Comparison of ENCODE assay signal across 8 mouse cellular contexts in genomic region chr3:96328730-96329387, GRCm38 (mm10). TPM values are rescaled to one million over a fixed set of nuclear protein-coding genes. Genes with fewer than 3 reads are reported as not detected.
DNase-seq lines count a peak whose midpoint lies in the region; ATAC-seq and TF ChIP-seq lines count a peak whose summit lies in the region.

No protein-coding gene starts in this region.

- no peaks in the 10 kb centered on the region for H3K36me3 ChIP-seq in heart, embryonic 12.5 days
- no peaks in the 10 kb centered on the region for H3K36me3 ChIP-seq in testis, adult 2 months (ENCODE audit: control insufficient read depth, insufficient read depth, low read length)
- H3K36me3 ChIP-seq in limb, embryonic 11.5 days (ENCODE audit: control insufficient read depth, insufficient read depth, low read length) = no peaks in the 10 kb centered on the region

- DNase-seq in heart, adult 18-20 months = no peak
- no peak for DNase-seq in testis, postnatal 10 days (ENCODE audit: low spot score)
- DNase-seq in limb, embryonic 11.5 days (ENCODE audit: low spot score) = peak; percentile 62
- DNase-seq in right cerebral cortex, adult 2 months (ENCODE audit: low spot score in 2 of 2) = no peak
- no peak for DNase-seq in ovary, postnatal 36 days (ENCODE audit: low spot score)
- no peak for DNase-seq in kidney, postnatal 14 days

- H3K4me3 ChIP-seq in heart, embryonic 12.5 days = peak overlapping the region; percentile 51; the same call in 1 of the 2 replicates
- H3K4me3 ChIP-seq in testis, adult 2 months (ENCODE audit: control insufficient read depth, low read depth, low read length) = no peak overlapping the region; the same call in none of the 2 replicates
- H3K4me3 ChIP-seq in limb, embryonic 11.5 days (ENCODE audit: low read depth, low read length) = peak overlapping the region; percentile 3; the same call in 1 of the 2 replicates

- H3K27ac ChIP-seq in heart, embryonic 12.5 days (ENCODE audit: poor library complexity, severe bottlenecking) = no peak overlapping the region
- no peak overlapping the region for H3K27ac ChIP-seq in testis, adult 2 months (ENCODE audit: control insufficient read depth, insufficient read depth, low read depth, low read length)
- no peak overlapping the region for H3K27ac ChIP-seq in limb, embryonic 11.5 days (replicated peaks; ENCODE audit: low read depth, low read length)

- 0 out of 2 replicates have a peak, but pooled peaks have one; percentile 5 for TF ChIP-seq POLR2A in testis, adult 2 months (IDR thresholded peaks at IDR 0.05; ENCODE audit: control insufficient read depth, low read depth, low read length)

- TF ChIP-seq CTCF in testis, adult 2 months (IDR thresholded peaks at IDR 0.05; ENCODE audit: control insufficient read depth, insufficient read depth, insufficient replicate concordance, low read depth, low read length) = no peak

- no peak overlapping the region for H3K9ac ChIP-seq in heart, embryonic 12.5 days
- no peak overlapping the region for H3K9ac ChIP-seq in limb, embryonic 11.5 days (ENCODE audit: low read length)

- no peak for ATAC-seq in heart, embryonic 12.5 days (ENCODE audit: insufficient number of reproducible peaks, low FRiP score)
- ATAC-seq in limb, embryonic 11.5 days (ENCODE audit: insufficient number of reproducible peaks, low FRiP score, low TSS enrichment, low read depth) = no peak

- peaks cover 22% of the 10 kb centered on the region for H3K4me1 ChIP-seq in heart, embryonic 12.5 days (replicated peaks)
- H3K4me1 ChIP-seq in testis, adult 2 months (ENCODE audit: control insufficient read depth, insufficient read depth, low read length) = peaks cover 8% of the 10 kb centered on the region
- H3K4me1 ChIP-seq in limb, embryonic 11.5 days (ENCODE audit: control insufficient read depth, insufficient read depth, low read length) = 0 out of 2 replicates have a peak, but pooled peaks cover 3% of the 10 kb centered on the region

- WGBS in heart, embryonic 12.5 days = 15% methylated on average over 15 of the region's 15 CpGs
- 15% methylated on average over 15 of the region's 15 CpGs for WGBS in limb, embryonic 11.5 days

- H3K27me3 ChIP-seq in heart, embryonic 12.5 days (replicated peaks) = peaks cover 64% of the 10 kb centered on the region
- H3K27me3 ChIP-seq in testis, adult 2 months (ENCODE audit: control insufficient read depth, insufficient read depth, low read length) = peaks cover 6% of the 10 kb centered on the region; the same call in 1 of the 2 replicates
- peaks cover 21% of the 10 kb centered on the region for H3K27me3 ChIP-seq in limb, embryonic 11.5 days (ENCODE audit: control insufficient read depth, insufficient read depth, low read length)

- H3K4me2 ChIP-seq in heart, embryonic 12.5 days = peak overlapping the region; percentile 76
- no peak overlapping the region for H3K4me2 ChIP-seq in limb, embryonic 11.5 days (ENCODE audit: low read depth, severe bottlenecking)

- H3K9me3 ChIP-seq in heart, embryonic 12.5 days (replicated peaks) = no peaks in the 10 kb centered on the region
- H3K9me3 ChIP-seq in limb, embryonic 11.5 days (ENCODE audit: control insufficient read depth, low read length) = no peaks in the 10 kb centered on the region

RNA-seq across cellular contexts. Expression of gene Fcgr1, which starts 35.1 kb away (rescaled TPM):
- polyA plus RNA-seq in heart, embryonic 12.5 days (2016; fragmentation: Nextera tagmentation; extraction: Ambion mirVana) = 0.71 and 0.82 TPM in 2 replicates
- 1 to 10 TPM in 1 of 2 experiments, under 1 TPM in 1; 0.39 to 1.1 TPM for total RNA-seq in heart, adult 18-20 months (2021)
- polyA plus RNA-seq in testis, adult 2 months (2012; rRNA removed) = 0.19 and 0.23 TPM in 2 replicates
- polyA plus RNA-seq in limb, embryonic 11.5 days (2014; fragmentation: Nextera tagmentation; extraction: Ambion mirVana) = 0.67 and 0.88 TPM in 2 replicates

RNA-seq across cellular contexts. Expression of gene Hist2h2bb, which starts 59.3 kb away (rescaled TPM):
- 4.0 and 6.5 TPM in 2 replicates for polyA plus RNA-seq in heart, embryonic 12.5 days (2016; fragmentation: Nextera tagmentation; extraction: Ambion mirVana)
- 10 to 100 TPM; 30.7 to 37.2 TPM for total RNA-seq in heart, adult 18-20 months (2021)
- 1.4 and 1.6 TPM in 2 replicates for polyA plus RNA-seq in testis, adult 2 months (2012; rRNA removed)
- polyA plus RNA-seq in limb, embryonic 11.5 days (2014; fragmentation: Nextera tagmentation; extraction: Ambion mirVana) = 22.3 and 24.0 TPM in 2 replicates
